Mouse (Mus musculus) midbrain, embryonic 14.5 days (tissue): ENCODE measurements around the gene Actn2. TPM values are rescaled to one million over a fixed set of nuclear protein-coding genes. Genes with fewer than 3 reads are reported as not detected.

Source experiments
- ATAC-seq: fragments of 200-750 bp; cut with Nextera tagmentation; 2 replicates; pipeline ENCODE4 v1.8.0; 2017; ENCODE audit warnings: moderate number of reproducible peaks, moderate library complexity; ENCODE audit not compliant: low FRiP score, low TSS enrichment
- DNase-seq: peaks from one replicate; pipeline ENCODE4 v3.0.0-alpha.2; 2015
- H3K27ac ChIP-seq: fragments of 300-500 bp; sonication (generic); replicated peaks from 2 replicates; pipeline ENCODE4 v1.5.1; 2014; ENCODE audit warnings: mild to moderate bottlenecking, low read depth, low read length, moderate library complexity
- H3K27me3 ChIP-seq: fragments of 300-500 bp; sonication (generic); 2 replicates; pipeline ENCODE4 v1.6.1; 2014; ENCODE audit warnings: low read length, control low read depth, mixed read lengths; ENCODE audit not compliant: control insufficient read depth, insufficient read depth
- H3K36me3 ChIP-seq: fragments of 300-500 bp; sonication (generic); 2 replicates; pipeline ENCODE4 v1.6.1; 2014; ENCODE audit warnings: low read length, control low read depth; ENCODE audit not compliant: control insufficient read depth, insufficient read depth
- H3K4me1 ChIP-seq: fragments of 300-500 bp; sonication (generic); 2 replicates; pipeline ENCODE4 v1.6.1; 2014; ENCODE audit warnings: mild to moderate bottlenecking, antibody characterized with exemption, low read length, control low read depth; ENCODE audit not compliant: control insufficient read depth, insufficient read depth
- H3K4me2 ChIP-seq: fragments of 300-500 bp; sonication (generic); 2 replicates; pipeline ENCODE4 v1.6.1; 2014; ENCODE audit warnings: mild to moderate bottlenecking, low read length, moderate library complexity
- H3K4me3 ChIP-seq: fragments of 300-500 bp; sonication (generic); replicated peaks from 2 replicates; pipeline ENCODE4 v1.5.1; 2014; ENCODE audit warnings: low read depth, low read length
- H3K9ac ChIP-seq: fragments of 300-500 bp; sonication (generic); replicated peaks from 2 replicates; pipeline ENCODE4 v1.6.1; 2014; ENCODE audit warnings: mild to moderate bottlenecking, low read length, moderate library complexity
- H3K9me3 ChIP-seq: fragments of 300-500 bp; sonication (generic); 2 replicates; pipeline ENCODE4 v1.6.1; 2016; ENCODE audit warnings: low read length, control low read depth, mixed read lengths; ENCODE audit not compliant: control insufficient read depth
- WGBS: fragments of 180-500 bp; shearing (Covaris S2); extraction: QIAGEN DNeasy Blood & Tissue Kit; methylation state at CpG from one replicate; pipeline ENCODE4 v1.1.7; 2014; 5-methylcytosine and 5-hydroxymethylcytosine counted together
- polyA plus RNA-seq: library from polyadenylated mRNA; unstranded; fragments of >200 nt; fragmentation: Nextera tagmentation; extraction: Ambion mirVana; gene quantifications from 2 replicates; pipeline ENCODE4 v1.2.1, GENCODE M21; 2014

The Actn2 gene
- polyA plus RNA-seq, 1 experiment from 2014 or later = 1.7 TPM

GRCm38 (mm10) chr13:12327577-12327976 is 13.0 kb downstream of the Actn2 start:
- 93% methylated on average over 6 of the region's 6 CpGs for WGBS
- Histone ChIP-seq H3K9ac (no peak overlapping the region), H3K4me2 (no peak overlapping the region), H3K36me3 (no peaks in the 10 kb centered on the region), H3K4me3 (no peak overlapping the region), H3K4me1 (no peaks in the 10 kb centered on the region), H3K27ac (no peak overlapping the region), H3K27me3 (no peaks in the 10 kb centered on the region), H3K9me3 (no peaks in the 10 kb centered on the region)
- no peak for ATAC-seq
- no peak for DNase-seq

- ATAC-seq (no peak), DNase-seq (no peak)
- Histone ChIP-seq H3K9ac (no peak overlapping the region), H3K27me3 (no peaks in the 10 kb centered on the region), H3K27ac (no peak overlapping the region), H3K9me3 (no peaks in the 10 kb centered on the region), H3K4me1 (no peaks in the 10 kb centered on the region), H3K36me3 (no peaks in the 10 kb centered on the region), H3K4me3 (no peak overlapping the region), H3K4me2 (no peak overlapping the region)
- 91% methylated on average over 12 of the region's 12 CpGs for WGBS
Observed at GRCm38 (mm10) chr13:12323076-12323625, 17.4 kb downstream of the Actn2 start.

GRCm38 (mm10) chr13:12320148-12320547 is 20.4 kb downstream of the Actn2 start:
- no peaks in the 10 kb centered on the region for H3K9me3 ChIP-seq
- 76% methylated on average over 2 of the region's 2 CpGs for WGBS
- no peaks in the 10 kb centered on the region for H3K36me3 ChIP-seq
- H3K4me2 ChIP-seq = no peak overlapping the region
- H3K27ac ChIP-seq = no peak overlapping the region
- no peak overlapping the region for H3K4me3 ChIP-seq
- H3K27me3 ChIP-seq = no peaks in the 10 kb centered on the region
- DNase-seq (no peak), ATAC-seq (no peak)
- no peak overlapping the region for H3K9ac ChIP-seq
- no peaks in the 10 kb centered on the region for H3K4me1 ChIP-seq

- ATAC-seq (no peak), DNase-seq (no peak)
- Histone ChIP-seq H3K9me3 (no peaks in the 10 kb centered on the region), H3K4me3 (no peak overlapping the region), H3K36me3 (no peaks in the 10 kb centered on the region), H3K4me1 (no peaks in the 10 kb centered on the region), H3K27me3 (no peaks in the 10 kb centered on the region), H3K4me2 (no peak overlapping the region), H3K27ac (no peak overlapping the region), H3K9ac (no peak overlapping the region)
- 77% methylated on average over 5 of the region's 5 CpGs for WGBS
Observed at GRCm38 (mm10) chr13:12318017-12318416, 22.5 kb downstream of the Actn2 start.

GRCm38 (mm10) chr13:12317191-12317765 is 23.3 kb downstream of the Actn2 start:
- Histone ChIP-seq H3K4me1 (no peaks in the 10 kb centered on the region), H3K4me2 (no peak overlapping the region), H3K9me3 (no peaks in the 10 kb centered on the region), H3K4me3 (no peak overlapping the region), H3K27me3 (no peaks in the 10 kb centered on the region), H3K27ac (no peak overlapping the region), H3K36me3 (no peaks in the 10 kb centered on the region), H3K9ac (no peak overlapping the region)
- ATAC-seq (no peak), DNase-seq (no peak)
- 79% methylated on average over 6 of the region's 6 CpGs for WGBS

- Histone ChIP-seq H3K9ac (no peak overlapping the region), H3K27me3 (no peaks in the 10 kb centered on the region), H3K4me2 (no peak overlapping the region), H3K9me3 (no peaks in the 10 kb centered on the region), H3K4me3 (no peak overlapping the region), H3K27ac (no peak overlapping the region), H3K36me3 (no peaks in the 10 kb centered on the region), H3K4me1 (no peaks in the 10 kb centered on the region)
- WGBS = 94% methylated on average over 6 of the region's 6 CpGs
- ATAC-seq (no peak), DNase-seq (no peak)
Observed at GRCm38 (mm10) chr13:12314173-12314572, 26.4 kb downstream of the Actn2 start.

- H3K9me3 ChIP-seq = no peaks in the 10 kb centered on the region
- no peak overlapping the region for H3K9ac ChIP-seq
- H3K4me2 ChIP-seq = no peak overlapping the region
- no peaks in the 10 kb centered on the region for H3K4me1 ChIP-seq
- H3K36me3 ChIP-seq = no peaks in the 10 kb centered on the region
- H3K4me3 ChIP-seq = no peak overlapping the region
- 73% methylated on average over 10 of the region's 10 CpGs for WGBS
- H3K27me3 ChIP-seq = no peaks in the 10 kb centered on the region
- DNase-seq = peak; percentile 12
- no peak for ATAC-seq
- H3K27ac ChIP-seq = no peak overlapping the region
Observed at GRCm38 (mm10) chr13:12311930-12312492, 28.5 kb downstream of the Actn2 start.

GRCm38 (mm10) chr13:12311371-12311770 is 29.2 kb downstream of the Actn2 start:
- no peak for ATAC-seq
- WGBS = 88% methylated on average over 4 of the region's 4 CpGs
- no peak overlapping the region for H3K4me2 ChIP-seq
- H3K27me3 ChIP-seq = no peaks in the 10 kb centered on the region
- DNase-seq = no peak
- H3K9ac ChIP-seq = no peak overlapping the region
- no peak overlapping the region for H3K27ac ChIP-seq
- no peaks in the 10 kb centered on the region for H3K36me3 ChIP-seq
- H3K4me1 ChIP-seq = no peaks in the 10 kb centered on the region
- no peak overlapping the region for H3K4me3 ChIP-seq
- H3K9me3 ChIP-seq = no peaks in the 10 kb centered on the region

GRCm38 (mm10) chr13:12309446-12309845 is 31.1 kb downstream of the Actn2 start:
- Histone ChIP-seq H3K4me1 (no peaks in the 10 kb centered on the region), H3K4me3 (no peak overlapping the region), H3K27ac (no peak overlapping the region), H3K9ac (no peak overlapping the region), H3K9me3 (no peaks in the 10 kb centered on the region), H3K36me3 (no peaks in the 10 kb centered on the region), H3K4me2 (no peak overlapping the region), H3K27me3 (no peaks in the 10 kb centered on the region)
- WGBS = 94% methylated on average over 3 of the region's 3 CpGs
- DNase-seq = no peak
- no peak for ATAC-seq
